Mouse (Mus musculus) layer of hippocampus, postnatal 14 days (tissue): ENCODE data around the gene Loxl1. TPM values are rescaled to one million over a fixed set of nuclear protein-coding genes. Genes with fewer than 3 reads are reported as not detected.
A peak's percentile ranks its signal among the peaks of the same experiment; 100 is the strongest.

Experiments
- DNase-seq, 2 experiments: peaks; one replicate each; pipeline ENCODE4 v3.0.0; 2021 to 2022; ENCODE audit warnings: low spot score in 2 of 2, mixed read lengths in 1 of 2
- long read RNA-seq, 2 experiments: library from polyadenylated mRNA; stranded (forward); transcript quantifications; one replicate each; pipeline ENCODE4 v2.0.0; 2021
- total RNA-seq, 2 experiments: library from RNA; stranded (reverse); gene quantifications; 2 replicates each; pipeline ENCODE4 v1.2.3; 2021

Loxl1 gene
- total RNA-seq: 1 to 10 TPM; 3.6 to 6.2 TPM
- long read RNA-seq, experiment 1, partial matches to known transcripts: 0 of 3 reads
- long read RNA-seq, experiment 1, other reads (novel, unspliced or antisense): 2 of 3 reads
- long read RNA-seq, experiment 2, transcript Loxl1-201 (7 exons, 3,297 nt): major isoform, 8 of 9 reads
- long read RNA-seq, experiment 2, partial matches to known transcripts: 1 of 9 reads
- long read RNA-seq, experiment 2, other reads (novel, unspliced or antisense): 0 of 9 reads

DNA sequence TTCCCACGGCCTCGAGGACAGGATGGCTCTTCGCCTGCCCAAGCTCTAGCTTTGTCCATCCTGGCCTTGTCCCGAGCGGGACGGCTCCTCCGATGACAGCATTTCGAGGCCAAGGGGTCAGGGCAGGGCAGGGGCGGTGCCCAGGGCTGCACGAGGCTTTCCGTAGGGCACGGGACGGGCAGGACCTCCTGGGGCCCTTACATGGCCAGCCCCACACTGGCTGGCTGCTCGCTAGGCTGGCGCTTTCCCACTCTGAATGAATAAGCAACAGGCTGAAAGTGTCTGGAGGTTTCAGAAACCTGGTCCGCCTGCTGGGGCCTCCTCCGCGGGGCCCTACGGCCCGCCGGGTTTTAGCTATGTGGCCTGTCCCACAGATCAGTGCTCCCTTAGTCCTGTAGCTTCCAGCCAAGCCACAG lies at the start of gene Loxl1:
Gene Loxl1, minus strand, starts transcription at position 243 of the 416 bp plus-strand sequence.
- DNase-seq: peak in 1 of 2 experiments; percentile 42

- no peak for DNase-seq
These were observed 49.0 kb upstream of the Loxl1 start for GRCm38 (mm10) chr9:58361956-58362355.

DNA sequence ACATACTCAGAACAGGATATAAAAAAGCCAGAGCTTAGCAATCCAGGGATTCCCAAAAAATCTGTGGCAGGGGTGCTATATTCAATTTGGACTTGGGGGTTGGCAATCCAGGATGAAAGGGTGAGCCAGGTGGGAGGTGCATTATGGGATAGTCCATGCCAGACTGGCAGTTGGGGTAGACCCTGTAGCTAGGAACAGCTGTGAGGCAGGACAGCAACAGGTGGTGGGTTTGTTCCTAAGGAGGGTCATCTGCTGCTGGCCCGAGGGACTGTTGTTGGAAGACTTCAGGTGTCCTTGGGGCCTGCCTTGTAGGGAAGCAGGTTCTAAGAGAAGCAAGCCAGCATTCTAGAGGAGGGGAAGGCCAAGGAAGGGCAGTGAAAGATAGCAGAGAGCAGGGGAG lies 48.4 kb upstream of the Loxl1 start:
- DNase-seq: no peak

DNA sequence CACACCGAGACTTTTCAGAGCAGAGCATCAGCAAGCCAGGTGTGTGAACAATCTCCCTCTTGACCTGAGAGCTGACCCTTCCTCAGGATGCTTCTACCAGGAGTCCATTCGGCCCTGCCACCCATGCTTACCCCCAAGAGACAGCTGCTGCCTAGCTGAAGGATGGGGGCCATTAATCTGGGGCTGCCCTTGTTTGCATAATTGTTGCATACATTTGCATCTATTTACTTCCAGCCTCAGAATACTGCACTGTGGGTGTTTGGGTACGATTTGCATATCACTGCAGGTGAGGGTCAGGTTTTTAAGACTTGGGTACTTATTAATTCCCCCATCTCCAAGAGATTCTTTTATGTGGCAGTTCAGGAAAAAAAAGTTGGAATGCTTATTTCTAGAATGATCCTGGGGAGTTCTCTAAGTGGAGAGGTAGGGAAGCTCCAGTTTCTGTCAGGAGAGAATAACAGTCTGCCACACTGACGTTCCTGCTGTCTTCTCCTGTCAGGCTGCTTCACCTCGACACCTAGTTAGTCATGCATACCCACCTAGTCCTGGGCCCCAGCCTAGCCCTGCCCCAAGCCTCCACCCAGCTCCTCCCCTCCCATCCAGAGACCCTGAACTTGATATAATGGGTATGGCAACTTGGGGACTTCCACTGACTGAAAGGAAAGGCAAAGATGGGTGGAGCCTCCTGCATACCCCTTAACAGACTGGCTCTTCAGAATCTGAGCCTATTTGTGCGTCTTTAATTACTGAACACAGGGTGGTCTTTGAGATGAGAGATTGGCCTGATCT lies 42.5 kb upstream of the Loxl1 start:
- no peak for DNase-seq

DNA sequence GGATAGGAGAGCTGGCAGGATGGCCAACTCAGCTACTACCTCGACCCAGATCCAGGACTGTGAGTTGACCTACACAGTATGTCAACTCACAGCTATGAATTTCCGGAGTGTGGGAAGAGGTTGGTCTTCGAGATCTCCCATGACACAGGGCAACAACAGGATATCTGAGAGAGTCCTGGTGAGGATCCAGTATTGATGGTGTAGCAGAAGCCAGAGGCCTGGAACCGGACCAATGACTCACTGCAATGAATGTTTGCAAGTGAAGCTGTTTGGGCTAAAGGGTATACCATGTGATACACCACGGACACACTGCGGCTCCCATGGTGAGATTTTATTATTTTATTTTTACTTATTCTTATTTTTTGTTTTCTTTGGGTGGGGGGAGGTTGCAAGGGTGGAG lies 41.7 kb upstream of the Loxl1 start:
- DNase-seq: no peak

DNA sequence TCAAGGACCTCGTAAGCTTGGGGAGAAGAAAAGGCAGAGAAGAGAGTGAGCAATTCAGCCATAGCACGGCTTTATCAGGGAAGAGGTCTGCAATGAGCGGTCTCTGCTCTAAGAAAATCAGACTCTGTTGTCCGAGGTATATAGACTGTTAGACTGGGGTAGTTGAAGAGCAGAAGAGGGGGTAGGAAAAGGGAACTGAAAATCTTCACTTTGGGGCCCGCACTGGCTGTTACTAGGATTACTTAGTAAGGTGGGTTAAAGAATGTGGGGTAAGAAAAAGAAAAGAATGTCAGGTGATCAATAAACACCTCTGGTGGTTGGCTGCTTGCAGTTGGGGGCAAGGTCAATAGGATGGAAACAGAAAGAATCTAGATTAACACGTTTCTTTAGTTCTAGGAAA lies 40.2 kb upstream of the Loxl1 start:
- DNase-seq: no peak

DNA sequence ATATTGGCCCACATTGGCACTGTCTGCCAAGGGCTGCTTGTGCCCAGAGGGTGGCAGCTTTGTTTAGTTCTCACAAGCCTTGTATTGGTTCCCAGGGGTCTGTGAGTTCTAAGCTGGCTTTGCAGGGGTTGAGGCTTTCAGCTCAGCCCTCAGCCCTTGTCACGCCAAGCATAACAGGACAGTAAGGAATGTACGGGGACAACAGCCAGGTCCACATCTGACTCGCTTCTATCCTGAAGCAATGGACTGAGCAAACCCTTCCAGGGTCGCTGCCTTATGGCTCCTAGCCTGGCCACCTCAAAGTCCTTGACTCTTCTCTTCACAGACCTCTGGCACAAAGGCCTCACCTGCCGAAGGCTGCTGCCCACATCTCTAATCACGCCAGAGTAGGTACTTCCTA lies 34.8 kb upstream of the Loxl1 start:
- no peak for DNase-seq

DNA sequence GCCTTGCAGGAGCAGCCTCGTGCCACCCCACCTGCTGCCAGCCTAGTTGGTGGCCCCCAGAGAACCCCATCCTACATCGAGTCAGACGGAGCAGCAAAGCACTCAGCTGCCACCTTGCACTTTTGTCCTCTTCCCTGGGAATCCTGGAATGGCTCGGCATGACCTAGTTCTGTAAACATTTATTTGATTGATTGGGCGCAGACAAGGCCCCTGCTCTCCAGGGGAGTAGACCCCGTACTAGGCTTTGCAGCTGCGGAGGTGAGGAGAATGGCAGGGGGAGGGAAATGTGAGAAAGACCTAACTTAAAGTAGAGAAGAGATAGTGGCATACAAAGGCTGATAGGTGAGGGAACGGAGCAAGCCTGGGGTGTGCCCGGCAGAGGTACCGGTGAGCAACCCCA lies 33.5 kb upstream of the Loxl1 start:
- DNase-seq: no peak

DNA sequence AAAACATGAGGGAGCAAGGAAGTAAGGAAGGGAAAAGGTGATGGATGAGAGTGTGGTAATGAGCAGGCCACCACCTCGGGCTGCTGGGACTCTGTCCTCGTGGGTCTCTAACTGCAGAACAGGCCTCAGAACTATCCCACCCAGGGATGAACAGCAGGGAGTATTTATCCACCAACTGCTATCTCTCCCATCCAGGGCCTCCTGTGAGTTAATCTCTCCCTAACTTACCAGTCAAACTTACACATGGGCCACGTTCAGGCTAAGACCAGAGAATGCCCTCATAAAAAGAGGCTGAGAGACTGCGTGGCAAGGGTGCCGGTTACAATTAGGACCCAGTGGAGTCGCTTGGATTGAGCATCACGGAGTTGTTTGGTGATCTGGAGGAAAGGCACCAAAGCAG lies 33.0 kb upstream of the Loxl1 start:
- DNase-seq: no peak

DNA sequence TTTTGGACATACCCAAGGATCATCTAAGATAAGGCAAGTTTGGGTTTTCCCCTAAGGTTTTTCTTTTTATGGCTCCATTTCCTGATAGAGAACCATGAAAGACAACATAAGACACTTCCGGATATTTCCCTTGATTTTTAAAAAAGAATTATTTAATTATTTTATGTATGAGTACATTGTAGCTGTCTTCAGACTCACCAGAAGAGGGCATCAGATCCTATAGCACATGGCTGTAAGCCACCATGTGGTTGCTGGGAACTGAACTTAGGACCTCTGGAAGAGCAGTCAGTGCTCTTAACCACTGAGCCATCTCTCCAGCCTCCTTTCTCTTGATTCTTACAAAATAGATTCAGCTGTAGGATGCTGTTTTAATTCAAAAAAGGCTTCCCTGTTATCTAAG lies 28.8 kb upstream of the Loxl1 start:
- no peak for DNase-seq

DNA sequence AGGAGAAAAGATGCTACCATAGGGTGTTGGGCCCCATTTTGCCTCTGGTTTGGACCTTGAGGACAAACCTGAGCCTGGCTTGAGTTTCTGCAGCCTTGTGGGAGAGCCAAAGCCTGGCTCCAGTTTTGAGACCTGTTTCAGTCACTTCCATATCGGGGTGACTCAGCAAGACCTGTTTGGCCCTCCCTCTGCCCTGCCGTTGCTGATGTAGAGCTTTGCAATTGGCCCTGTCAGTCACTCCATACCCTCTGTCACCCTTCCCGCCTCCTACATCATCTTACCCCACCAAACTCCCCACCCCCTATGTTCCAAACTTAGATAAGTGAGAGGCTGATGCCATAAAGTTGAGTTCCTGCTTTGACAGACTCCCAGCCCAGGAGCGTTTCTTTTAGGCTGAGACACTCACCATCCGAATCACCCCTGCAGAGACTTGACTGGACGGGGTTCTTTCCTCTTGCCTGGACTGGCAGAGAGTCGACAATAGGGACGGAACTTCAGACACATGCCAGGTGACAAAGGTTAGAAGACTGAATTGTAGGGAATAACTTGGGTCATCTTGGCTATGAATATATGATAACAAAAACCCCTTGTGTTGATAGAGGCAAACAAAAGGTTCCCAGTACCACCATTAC lies 23.8 kb upstream of the Loxl1 start:
- no peak for DNase-seq

- no peak for DNase-seq
These were observed 18.3 kb upstream of the Loxl1 start for GRCm38 (mm10) chr9:58331276-58331675.

- DNase-seq: peak; percentile 66 to 83
These were observed 17.3 kb upstream of the Loxl1 start for GRCm38 (mm10) chr9:58330293-58330692.

GRCm38 (mm10) chr9:58327382-58327781 lies 14.4 kb upstream of the Loxl1 start:
- DNase-seq: no peak

GRCm38 (mm10) chr9:58326477-58327180 lies 13.6 kb upstream of the Loxl1 start:
- DNase-seq: no peak

DNA sequence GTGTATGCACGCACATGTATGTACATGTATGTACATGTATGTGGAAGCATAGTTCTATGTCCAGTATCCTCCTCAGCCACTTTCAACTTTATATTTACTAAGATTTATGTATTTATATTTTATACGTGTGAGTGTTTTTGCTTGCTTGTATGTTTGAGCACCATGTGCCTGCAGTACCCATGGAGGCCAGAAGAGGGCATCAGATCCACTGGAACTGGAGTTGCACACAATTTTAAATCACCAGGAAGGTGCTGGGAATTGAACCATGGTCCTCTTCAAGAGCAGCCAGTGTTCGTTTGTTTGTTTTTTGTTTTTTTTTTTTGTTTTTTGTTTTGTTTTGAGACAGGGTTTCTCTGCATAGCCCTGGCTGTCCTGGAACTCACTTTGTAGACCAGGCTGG lies 8.7 kb upstream of the Loxl1 start:
- DNase-seq: no peak

DNA sequence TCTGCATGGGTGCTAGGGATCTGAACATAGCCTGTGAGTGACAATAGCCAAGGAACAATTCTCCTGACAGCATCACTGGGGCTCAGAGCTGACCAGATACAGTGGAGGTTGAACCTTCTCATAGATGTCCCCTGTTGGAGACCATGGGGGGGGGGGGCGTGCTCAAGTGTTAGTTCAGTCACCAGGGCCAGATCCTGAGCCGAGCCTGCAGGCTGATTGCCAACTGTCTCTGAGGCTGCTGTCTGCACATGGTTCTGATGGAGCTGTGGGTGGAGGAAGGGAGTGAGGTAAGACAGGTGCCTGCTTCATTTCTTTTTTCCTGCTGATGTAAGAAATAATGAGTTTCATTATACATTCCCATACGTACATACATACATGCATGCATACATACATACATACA lies 5.3 kb upstream of the Loxl1 start:
- DNase-seq: no peak

GRCm38 (mm10) chr9:58317381-58317780 lies 4.4 kb upstream of the Loxl1 start:
- DNase-seq: no peak

GRCm38 (mm10) chr9:58316784-58317183 lies 3.8 kb upstream of the Loxl1 start:
- no peak for DNase-seq

DNA sequence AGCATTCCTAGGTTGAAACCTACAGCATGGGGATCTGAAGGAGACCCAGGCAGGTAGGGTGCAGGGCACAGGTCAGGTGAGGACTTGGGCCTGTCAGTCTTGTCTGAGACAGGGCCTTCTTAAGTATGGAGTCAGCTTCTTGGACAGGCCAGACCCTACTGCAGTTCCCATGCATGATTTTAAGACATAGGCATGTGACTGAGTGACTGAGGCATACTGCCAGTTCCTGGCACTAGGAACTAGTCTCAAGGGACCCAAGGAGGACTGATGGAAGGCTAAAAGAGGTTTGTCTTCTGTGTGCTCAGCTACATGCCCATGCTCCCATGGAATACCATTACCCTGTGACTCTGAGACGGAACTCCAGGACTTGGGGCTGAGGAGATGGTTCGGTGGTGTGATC lies 2.9 kb upstream of the Loxl1 start:
- no peak for DNase-seq

- DNase-seq: peak in 1 of 2 experiments; percentile 63
These were observed 1.8 kb upstream of the Loxl1 start for GRCm38 (mm10) chr9:58314682-58315360.
